Mouse (Mus musculus) lung, postnatal 14 days (tissue): ENCODE measurements around the gene Rxylt1.

Experiments
- DNase-seq: peaks from one replicate; pipeline ENCODE4 v3.0.0; 2021

Gene Rxylt1

DNA sequence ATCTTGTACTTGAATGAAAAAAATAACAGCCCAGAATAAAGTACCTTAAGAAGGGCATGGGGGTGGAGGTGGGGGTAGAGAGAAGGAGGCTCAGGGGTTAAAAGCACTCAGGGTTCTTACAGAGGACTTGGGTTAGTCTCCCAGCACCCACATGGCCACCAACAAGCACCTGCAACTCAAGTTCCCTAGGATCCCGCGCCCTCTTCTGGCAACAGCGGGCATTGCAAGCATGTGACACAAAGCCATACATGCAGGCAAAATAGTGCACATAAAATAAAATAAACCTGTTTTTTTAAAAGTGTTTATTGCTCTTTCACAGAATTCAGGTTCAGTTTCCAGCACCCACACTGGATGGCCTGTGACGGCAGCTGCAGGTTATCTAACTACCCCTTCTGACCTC lies 56.8 kb downstream of the Rxylt1 start:
- no peak for DNase-seq

DNA sequence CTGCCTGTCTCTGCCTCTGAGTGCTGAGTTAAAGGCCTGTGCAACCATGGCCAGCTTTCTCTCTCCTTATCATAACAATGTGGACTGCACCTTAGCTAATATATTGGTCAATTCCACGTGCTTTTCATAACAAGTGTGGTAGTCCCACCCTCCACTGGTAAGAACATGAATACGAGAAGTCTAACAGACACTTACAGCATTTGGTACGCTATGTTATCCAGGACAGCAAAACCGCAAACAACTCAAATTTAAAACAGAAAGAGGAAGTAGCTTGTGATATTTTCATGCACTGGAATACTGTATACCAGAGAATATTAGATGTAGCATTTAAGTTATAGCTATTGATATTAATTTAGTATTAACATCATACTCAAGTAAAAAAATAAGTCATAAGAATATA lies 57.6 kb downstream of the Rxylt1 start:
- DNase-seq, result no peak

DNA sequence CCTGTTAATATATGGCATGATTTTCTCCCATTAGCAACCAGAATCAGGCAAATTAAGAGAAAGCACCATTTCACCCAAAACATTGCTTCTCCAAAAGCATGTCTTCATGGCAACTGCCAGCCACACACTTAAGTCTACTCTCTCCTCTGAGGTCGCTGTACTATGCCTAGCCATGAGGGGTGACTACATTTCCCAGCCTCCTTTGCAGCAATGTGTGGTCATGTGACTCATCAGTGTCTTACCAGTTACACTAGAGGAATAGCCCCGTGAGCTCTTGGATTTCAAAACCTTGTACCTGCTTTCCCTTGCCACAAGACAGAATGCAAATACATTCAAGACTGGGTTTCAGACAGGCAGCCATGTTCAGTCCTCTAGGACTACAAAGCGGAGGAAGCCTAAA lies 58.6 kb downstream of the Rxylt1 start:
- no peak for DNase-seq

DNA sequence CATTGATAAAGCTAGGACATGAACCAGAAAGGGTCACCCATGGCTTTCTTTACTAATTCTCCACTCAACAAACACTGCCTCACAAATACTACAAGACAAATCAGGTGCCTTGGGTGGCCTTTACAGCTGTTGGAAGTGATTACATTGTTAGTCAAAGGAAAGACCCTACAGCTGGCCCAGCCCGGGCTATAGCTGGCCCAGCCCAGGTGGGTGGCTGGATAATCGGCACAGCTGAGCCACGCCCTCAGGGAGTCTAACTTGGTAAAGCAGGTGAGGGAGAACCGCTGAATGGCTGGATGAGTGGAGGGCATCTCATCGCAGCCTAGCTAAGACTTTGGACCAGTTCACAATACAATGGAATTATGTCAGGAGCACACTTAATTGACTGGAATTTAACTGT lies 63.9 kb downstream of the Rxylt1 start:
- DNase-seq, result no peak

DNA sequence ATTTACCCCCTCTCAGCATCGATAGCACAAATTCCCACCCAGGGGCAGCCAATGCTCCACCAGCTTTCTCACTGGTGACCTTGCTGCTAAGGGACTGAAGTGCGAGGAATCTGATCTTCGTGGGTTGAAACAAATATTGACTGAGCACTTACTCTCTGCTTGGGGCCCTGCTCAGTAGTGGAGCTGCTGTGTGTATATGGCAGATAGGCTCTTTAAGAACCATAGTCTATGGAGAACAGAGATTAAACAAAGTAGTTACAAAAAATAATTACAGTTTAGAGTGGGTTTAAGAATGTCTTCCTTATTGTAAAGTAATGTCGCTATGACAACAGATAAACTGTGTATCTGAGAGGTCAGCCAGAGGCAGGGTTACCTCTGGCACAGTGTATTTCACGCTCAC lies 66.8 kb downstream of the Rxylt1 start:
- DNase-seq, result no peak

DNA sequence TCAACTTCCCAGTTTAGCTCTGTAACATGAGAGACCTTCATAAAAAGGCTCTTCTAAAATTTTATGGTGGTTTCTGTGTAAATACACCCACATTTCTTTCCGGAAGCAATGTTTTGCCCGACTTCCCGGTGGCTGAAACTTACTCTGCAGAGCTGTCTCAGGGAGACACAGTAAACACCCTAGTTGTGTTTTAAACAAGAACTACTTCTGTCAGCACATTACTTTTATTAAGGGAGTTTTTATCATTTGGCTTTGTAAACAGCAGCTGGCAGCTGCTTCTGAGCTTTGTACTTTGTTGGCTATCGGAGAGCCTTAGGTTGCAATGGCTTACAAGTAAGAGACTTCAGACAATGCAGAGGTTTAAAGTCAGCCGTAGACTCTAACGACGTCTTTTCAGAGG lies 67.4 kb downstream of the Rxylt1 start:
- DNase-seq, result no peak
